Mouse (Mus musculus) heart, postnatal 0 days (tissue): Measurements from ENCODE around the gene Cic.

Experiments
- CTCF ChIP-seq: IDR thresholded peaks from 2 replicates; pipeline ENCODE4 v1.5.1; 2016; ENCODE audit warnings: antibody characterized with exemption, control low read depth, low read depth
- EP300 ChIP-seq: IDR thresholded peaks from 2 replicates; pipeline ENCODE4 v1.6.1; 2016; ENCODE audit warnings: antibody characterized with exemption, low read depth

DNA sequence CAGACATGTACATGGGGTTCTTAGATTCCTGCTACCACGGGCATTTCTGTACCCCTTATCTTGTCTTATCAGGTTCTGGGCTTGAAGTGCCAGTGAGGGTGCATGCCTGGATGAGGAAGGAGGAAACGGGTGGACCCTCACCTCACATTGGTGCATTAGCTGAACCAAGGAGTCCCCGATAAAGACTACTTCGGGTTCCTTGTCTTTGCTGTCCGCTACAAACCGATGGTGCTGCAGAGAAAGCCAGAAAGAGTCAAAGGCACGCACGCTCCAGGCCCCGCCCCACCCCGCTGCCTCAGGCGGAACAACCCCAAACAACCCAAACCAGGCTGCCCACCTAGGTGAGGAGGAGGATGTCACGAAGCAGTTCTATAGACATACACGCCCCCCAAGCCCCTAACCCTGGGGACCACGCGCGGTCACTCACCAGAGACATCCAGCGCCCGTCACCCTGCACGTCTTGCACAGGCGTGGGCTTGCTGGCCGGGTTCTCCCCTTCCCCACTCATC, 29.5 kb downstream of the Cic start:
- TF ChIP-seq EP300 (no peak), CTCF (no peak)
